32 mouse cellular contexts compared by ENCODE assay signal in the genomic region with DNA sequence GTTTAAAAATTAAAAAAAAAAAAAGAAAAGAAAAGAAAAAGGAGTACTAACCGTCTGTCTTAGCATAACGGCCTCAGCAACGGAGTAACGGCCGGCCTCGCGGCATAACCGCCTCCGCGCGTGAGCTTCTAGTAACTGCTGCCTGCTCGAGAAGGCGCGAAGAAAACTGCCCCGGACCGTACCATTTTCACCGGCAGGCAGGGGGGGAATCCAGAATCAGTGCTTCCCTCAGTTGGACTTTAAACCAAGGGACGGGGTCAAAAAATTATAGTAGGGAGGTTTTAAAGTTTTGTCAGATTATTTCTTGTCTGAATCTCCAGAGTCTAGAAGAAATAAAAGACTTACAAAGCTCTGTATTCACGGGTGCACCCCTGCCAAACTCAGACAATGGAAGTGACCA. TPM values are rescaled to one million over a fixed set of nuclear protein-coding genes. Genes with fewer than 3 reads are reported as not detected.
"Had no signal": no experiment of that assay in that cellular context is flagged by ENCODE, and none has a peak within 500 bp of the region (broad histone marks: within the 10 kb centered on the region; RNA-seq: fewer than 3 reads in every experiment).

A gene (minus strand): TSS at position 101 of the 400 bp plus-strand sequence.

- DNase-seq: gastrocnemius, adult 2 months; gastrocnemius, postnatal 10 days; gastrocnemius, postnatal 25 days; heart, adult 18-20 months; heart, postnatal 10 days; heart, postnatal 4 days; kidney, adult 18-20 months; kidney, adult 8-10 months; kidney, postnatal 14 days; kidney, postnatal 4 days; liver; liver, embryonic 13.5 days had no signal

- H3K27me3 ChIP-seq: heart, embryonic 12.5 days; hindbrain, embryonic 12.5 days; intestine, embryonic 15.5 days; kidney, embryonic 15.5 days; limb, embryonic 12.5 days; liver, embryonic 13.5 days had no signal

- H3K27ac ChIP-seq: gastrocnemius, adult 2 months; heart, embryonic 10.5 days; hindbrain, embryonic 10.5 days; hindbrain, embryonic 12.5 days; hindbrain, embryonic 14.5 days; intestine, embryonic 15.5 days; kidney, embryonic 15.5 days; kidney, postnatal 0 days; layer of hippocampus, adult 2 months; left cerebral cortex, adult 2 months; limb, embryonic 10.5 days; limb, embryonic 12.5 days; liver, embryonic 13.5 days had no signal

- H3K4me3 ChIP-seq: gastrocnemius, adult 2 months; heart, embryonic 10.5 days; heart, embryonic 12.5 days; hindbrain, embryonic 10.5 days; hindbrain, embryonic 12.5 days; intestine, embryonic 15.5 days; kidney, embryonic 15.5 days; layer of hippocampus, adult 2 months; left cerebral cortex, adult 2 months; limb, embryonic 10.5 days; limb, embryonic 12.5 days; liver, embryonic 13.5 days had no signal

- H3K36me3 ChIP-seq: heart, embryonic 10.5 days; heart, embryonic 12.5 days; hindbrain, embryonic 10.5 days; hindbrain, embryonic 12.5 days; intestine, embryonic 15.5 days; kidney, embryonic 15.5 days; limb, embryonic 10.5 days; limb, embryonic 12.5 days; liver, embryonic 13.5 days had no signal

- H3K4me1 ChIP-seq: heart, embryonic 10.5 days; heart, embryonic 12.5 days; hindbrain, embryonic 10.5 days; hindbrain, embryonic 12.5 days; intestine, embryonic 15.5 days; kidney, embryonic 15.5 days; limb, embryonic 10.5 days; limb, embryonic 12.5 days; liver, embryonic 13.5 days had no signal

RNA-seq across cellular contexts. Expression of the gene that starts here (rescaled TPM):
- total RNA-seq: gastrocnemius, adult 2 months; granulocyte monocyte progenitor cell, adult 5-6 weeks; heart, adult 18-20 months; heart, adult 8-10 months; layer of hippocampus, adult 2 months; layer of hippocampus, postnatal 25 days; left cerebral cortex, adult 2 months; left cerebral cortex, postnatal 14 days; left cerebral cortex, postnatal 36 days had no signal
- polyA plus RNA-seq: hindbrain, embryonic 10.5 days; hindbrain, embryonic 12.5 days; hindbrain, embryonic 14.5 days; hindbrain, embryonic 16.5 days; inflammation-experienced regulatory T-cells, adult 6 months; intestine, postnatal 0 days; kidney, embryonic 15.5 days; kidney, postnatal 0 days; limb, embryonic 10.5 days had no signal
